Mouse (Mus musculus): Measurements from ENCODE around the gene Galnt6. TPM values are rescaled to one million over a fixed set of nuclear protein-coding genes. Genes with fewer than 3 reads are reported as not detected.

The Galnt6 gene
- polyA plus RNA-seq, 1 experiment from 2014 or later = 0.08 TPM

DNA sequence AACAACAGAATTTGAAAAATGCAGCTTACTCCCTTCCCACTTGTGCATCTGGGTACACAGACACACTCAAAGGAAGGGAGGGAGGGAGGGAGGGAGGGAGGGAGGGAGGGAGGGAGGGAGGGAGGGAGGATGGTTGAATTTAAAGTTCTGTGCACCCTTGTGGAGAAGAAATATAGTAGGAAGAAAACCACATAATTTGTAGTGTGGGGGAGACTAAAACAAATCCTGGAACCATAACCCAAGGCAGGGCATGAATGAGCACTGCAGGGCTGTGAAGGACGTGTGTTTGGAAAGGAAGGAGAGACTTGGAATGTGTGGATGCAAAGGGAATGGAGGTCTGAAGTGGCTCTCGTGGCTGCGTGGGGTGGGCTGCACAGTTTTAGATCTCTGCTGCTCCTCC is 53.7 kb downstream of the Galnt6 start:
- H3K4me1 ChIP-seq (ENCODE audit: control insufficient read depth in 2 of 2, insufficient read depth in 2 of 2, low read length in 2 of 2) = peaks cover 9 to 17% of the 10 kb centered on the region in 2 experiments
- H3K9ac ChIP-seq (ENCODE audit: low read length) = no peak overlapping the region
- no peaks in the 10 kb centered on the region for H3K9me3 ChIP-seq (ENCODE audit: control insufficient read depth, low read length)
- no peak overlapping the region for H3K27ac ChIP-seq (replicated peaks in 1 of 2; ENCODE audit: control insufficient read depth in 1 of 2, insufficient read depth in 1 of 2, low read depth in 2 of 2, low read length in 2 of 2)
- H3K4me3 ChIP-seq (ENCODE audit: control insufficient read depth in 1 of 2, insufficient read depth in 1 of 2, low read depth in 1 of 2, low read length in 2 of 2) = no peak overlapping the region
- no peak for ATAC-seq (ENCODE audit: insufficient number of reproducible peaks, insufficient read depth, low FRiP score, low read depth)
- no peaks in the 10 kb centered on the region for H3K27me3 ChIP-seq (ENCODE audit: control insufficient read depth, insufficient read depth, low read length)
- H3K36me3 ChIP-seq (ENCODE audit: control insufficient read depth, insufficient read depth, low read length) = no peaks in the 10 kb centered on the region
- no peak overlapping the region for H3K4me2 ChIP-seq (ENCODE audit: low read length)
- WGBS = 36% methylated on average over 3 of the region's 3 CpGs

DNA sequence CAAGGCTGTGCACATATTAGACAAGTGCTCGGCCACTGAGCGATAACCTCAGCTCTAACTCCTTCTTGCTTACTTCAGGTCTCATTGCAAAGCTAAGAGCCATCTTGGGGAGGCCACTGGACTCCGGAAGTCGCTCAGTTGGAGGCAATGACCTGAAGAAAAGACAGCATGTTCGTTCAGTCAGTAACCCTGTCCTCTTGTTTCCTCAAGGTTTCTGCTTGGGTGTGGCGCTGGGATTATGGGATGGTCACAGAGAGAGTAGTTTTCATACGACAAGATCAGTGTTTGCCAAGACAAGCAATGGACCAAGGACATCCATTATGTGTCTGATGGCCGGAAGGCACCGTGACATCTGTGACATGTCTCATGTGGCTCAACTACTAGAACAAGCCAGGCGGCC is 54.6 kb downstream of the Galnt6 start:
- Histone ChIP-seq H3K27me3 (ENCODE audit: control insufficient read depth, insufficient read depth, low read length) (no peaks in the 10 kb centered on the region), H3K4me1 (ENCODE audit: control insufficient read depth in 2 of 2, insufficient read depth in 2 of 2, low read length in 2 of 2) (peaks cover 9 to 17% of the 10 kb centered on the region in 2 experiments), H3K4me2 (ENCODE audit: low read length) (no peak overlapping the region), H3K9ac (ENCODE audit: low read length) (no peak overlapping the region), H3K4me3 (ENCODE audit: control insufficient read depth in 1 of 2, insufficient read depth in 1 of 2, low read depth in 1 of 2, low read length in 2 of 2) (no peak overlapping the region), H3K9me3 (ENCODE audit: control insufficient read depth, low read length) (no peaks in the 10 kb centered on the region), H3K36me3 (ENCODE audit: control insufficient read depth, insufficient read depth, low read length) (no peaks in the 10 kb centered on the region), H3K27ac (replicated peaks in 1 of 2; ENCODE audit: control insufficient read depth in 1 of 2, insufficient read depth in 1 of 2, low read depth in 2 of 2, low read length in 2 of 2) (peak overlapping the region; percentile 30 to 62; a peak in 3 of 4 replicates)
- 83% methylated on average over 10 of the region's 10 CpGs for WGBS
- no peak for ATAC-seq (ENCODE audit: insufficient number of reproducible peaks, insufficient read depth, low FRiP score, low read depth)

DNA sequence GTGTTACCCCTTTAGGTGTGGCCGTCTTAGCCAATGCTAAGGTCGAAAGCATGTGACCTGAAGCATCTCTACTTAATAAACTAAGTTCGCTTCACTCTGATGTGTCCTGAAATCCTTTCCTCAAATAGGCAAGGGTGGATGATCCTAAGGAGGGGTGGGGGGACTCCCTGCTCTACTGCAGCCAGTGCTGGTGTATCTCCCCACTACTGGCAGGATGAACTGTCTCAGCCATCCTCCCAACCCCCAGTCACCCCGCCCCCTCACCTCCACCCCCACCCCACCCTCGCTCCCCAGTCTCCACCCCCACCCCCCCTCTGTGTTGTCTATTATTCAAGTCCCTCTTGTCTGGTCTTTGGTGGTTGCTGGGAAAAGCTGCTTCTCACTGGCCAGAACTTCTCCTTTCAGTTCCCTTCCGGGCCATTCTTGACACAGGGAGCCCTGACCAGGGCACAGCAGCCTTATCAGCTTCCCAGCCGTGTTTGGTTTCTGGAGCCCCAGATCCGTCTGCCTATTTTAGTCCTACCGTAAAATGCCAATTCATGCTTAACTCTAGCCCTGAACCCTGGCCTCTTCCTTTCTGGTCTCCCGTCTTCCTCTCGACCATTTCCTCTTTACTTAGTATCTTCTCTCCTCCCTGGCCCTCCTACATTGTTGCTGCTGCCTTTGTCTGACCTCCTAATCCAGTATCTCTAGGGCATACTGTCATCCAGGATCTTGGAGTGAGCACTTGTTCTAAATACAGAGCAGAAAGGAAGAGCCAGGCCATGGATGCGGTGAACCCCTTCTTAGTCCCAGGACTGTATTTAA is 55.4 kb downstream of the Galnt6 start:
- H3K27ac ChIP-seq (replicated peaks in 1 of 2; ENCODE audit: control insufficient read depth in 1 of 2, insufficient read depth in 1 of 2, low read depth in 2 of 2, low read length in 2 of 2) = peak overlapping the region; percentile 53 to 62; a peak in 3 of 4 replicates
- H3K4me1 ChIP-seq (ENCODE audit: control insufficient read depth in 2 of 2, insufficient read depth in 2 of 2, low read length in 2 of 2) = peaks cover 9 to 17% of the 10 kb centered on the region in 2 experiments
- ATAC-seq (ENCODE audit: insufficient number of reproducible peaks, insufficient read depth, low FRiP score, low read depth) = peak; percentile 40
- no peaks in the 10 kb centered on the region for H3K27me3 ChIP-seq (ENCODE audit: control insufficient read depth, insufficient read depth, low read length)
- H3K4me3 ChIP-seq (ENCODE audit: control insufficient read depth in 1 of 2, insufficient read depth in 1 of 2, low read depth in 1 of 2, low read length in 2 of 2) = no peak overlapping the region
- H3K36me3 ChIP-seq (ENCODE audit: control insufficient read depth, insufficient read depth, low read length) = no peaks in the 10 kb centered on the region
- WGBS = 22% methylated on average over 11 of the region's 12 CpGs
- peak overlapping the region; percentile 30; the same call in 1 of the 2 replicates for H3K9ac ChIP-seq (ENCODE audit: low read length)
- no peaks in the 10 kb centered on the region for H3K9me3 ChIP-seq (ENCODE audit: control insufficient read depth, low read length)
- peak overlapping the region; percentile 44 for H3K4me2 ChIP-seq (ENCODE audit: low read length)

DNA sequence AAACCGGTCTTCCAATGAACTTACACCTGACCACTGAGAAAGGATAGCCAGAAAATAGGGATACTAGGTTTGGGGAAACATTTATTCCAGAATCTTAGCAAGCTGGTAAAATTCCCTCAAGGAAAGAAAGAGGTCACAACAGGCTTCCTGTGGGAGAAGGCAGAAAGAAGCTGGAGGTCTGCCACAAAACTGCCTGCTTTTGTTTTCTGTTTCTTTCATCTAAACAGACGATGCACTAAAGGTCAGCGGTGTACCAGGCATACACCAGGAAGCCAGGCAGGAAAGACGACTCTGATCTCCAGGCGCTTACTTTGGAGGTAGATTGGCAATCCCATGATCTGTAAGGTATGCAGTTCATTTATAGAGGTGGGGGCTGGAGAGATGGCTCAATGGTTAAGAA is 58.3 kb downstream of the Galnt6 start:
- WGBS = 69% methylated on average over 5 of the region's 5 CpGs
- peaks cover 18 to 36% of the 10 kb centered on the region in 2 experiments for H3K4me1 ChIP-seq (ENCODE audit: control insufficient read depth in 2 of 2, insufficient read depth in 2 of 2, low read length in 2 of 2)

DNA sequence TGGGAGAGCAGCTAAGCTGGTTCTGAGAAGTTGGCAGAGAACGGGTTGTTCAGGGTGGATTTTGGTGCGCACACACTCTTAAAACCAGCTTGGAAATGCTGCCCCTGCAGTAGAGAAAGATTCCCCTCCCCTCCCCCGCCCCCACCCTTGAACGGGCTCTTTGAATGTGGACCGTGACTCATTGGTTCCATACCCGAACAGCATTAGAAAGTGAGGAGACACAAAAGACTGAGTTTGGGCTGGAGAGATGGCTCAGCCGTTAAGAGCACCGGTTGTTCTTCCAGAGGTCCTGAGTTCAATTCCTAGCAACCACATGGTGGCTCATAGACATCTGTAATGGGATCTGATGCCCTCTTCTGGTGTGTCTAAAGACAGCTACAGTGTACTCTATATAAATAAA is 59.2 kb downstream of the Galnt6 start:
- no peak for ATAC-seq (ENCODE audit: insufficient number of reproducible peaks, insufficient read depth, low FRiP score, low read depth)
- Histone ChIP-seq H3K9me3 (ENCODE audit: control insufficient read depth, low read length) (no peaks in the 10 kb centered on the region), H3K27me3 (ENCODE audit: control insufficient read depth, insufficient read depth, low read length) (no peaks in the 10 kb centered on the region), H3K4me3 (ENCODE audit: control insufficient read depth in 1 of 2, insufficient read depth in 1 of 2, low read depth in 1 of 2, low read length in 2 of 2) (no peak overlapping the region), H3K4me2 (ENCODE audit: low read length) (no peak overlapping the region), H3K36me3 (ENCODE audit: control insufficient read depth, insufficient read depth, low read length) (no peaks in the 10 kb centered on the region), H3K27ac (replicated peaks in 1 of 2; ENCODE audit: control insufficient read depth in 1 of 2, insufficient read depth in 1 of 2, low read depth in 2 of 2, low read length in 2 of 2) (no peak overlapping the region), H3K9ac (ENCODE audit: low read length) (no peak overlapping the region), H3K4me1 (ENCODE audit: control insufficient read depth in 2 of 2, insufficient read depth in 2 of 2, low read length in 2 of 2) (peaks cover 18 to 35% of the 10 kb centered on the region in 2 experiments)
- WGBS = 83% methylated on average over 8 of the region's 8 CpGs

More for the DNA sequence above, 58.3 kb downstream of the Galnt6 start:
- Histone ChIP-seq H3K4me3 (ENCODE audit: control insufficient read depth in 1 of 2, insufficient read depth in 1 of 2, low read depth in 1 of 2, low read length in 2 of 2) (no peak overlapping the region), H3K4me2 (ENCODE audit: low read length) (no peak overlapping the region), H3K27me3 (ENCODE audit: control insufficient read depth, insufficient read depth, low read length) (no peaks in the 10 kb centered on the region), H3K9me3 (ENCODE audit: control insufficient read depth, low read length) (no peaks in the 10 kb centered on the region), H3K36me3 (ENCODE audit: control insufficient read depth, insufficient read depth, low read length) (no peaks in the 10 kb centered on the region), H3K9ac (ENCODE audit: low read length) (no peak overlapping the region), H3K27ac (replicated peaks in 1 of 2; ENCODE audit: control insufficient read depth in 1 of 2, insufficient read depth in 1 of 2, low read depth in 2 of 2, low read length in 2 of 2) (no peak overlapping the region)
- ATAC-seq (ENCODE audit: insufficient number of reproducible peaks, insufficient read depth, low FRiP score, low read depth) = no peak

DNA sequence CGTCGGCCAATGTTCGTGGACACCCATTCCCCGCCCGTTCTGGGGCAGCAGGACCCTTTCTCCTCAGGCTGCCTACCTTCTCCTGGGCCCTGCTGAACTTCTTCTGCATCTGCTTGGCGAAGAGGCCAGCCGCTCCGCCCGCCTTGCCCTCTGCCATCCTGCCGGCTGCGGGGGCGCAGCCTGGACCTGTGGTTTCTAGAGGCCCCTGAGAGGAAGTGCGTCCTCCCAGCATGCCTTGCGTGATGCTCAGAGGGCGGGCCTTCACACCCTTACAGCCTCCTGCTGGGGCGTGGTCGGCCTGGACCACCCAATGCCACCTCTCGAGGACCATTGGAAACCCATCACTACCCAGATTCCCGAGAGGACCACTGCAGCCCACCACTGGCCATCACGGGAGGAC is 59.8 kb downstream of the Galnt6 start, which contains the start of gene Bin2:
Gene Bin2 (minus strand): TSS at position 217 of the 400 bp plus-strand sequence.
- 74% methylated on average over 20 of the region's 20 CpGs for WGBS
- no peak within 1 kb of the TSS for H3K9ac ChIP-seq (ENCODE audit: low read length)
- no peak within 1 kb of the TSS for H3K4me2 ChIP-seq (ENCODE audit: low read length)
- no peak within 1 kb of the TSS for H3K27ac ChIP-seq (replicated peaks in 1 of 2; ENCODE audit: control insufficient read depth in 1 of 2, insufficient read depth in 1 of 2, low read depth in 2 of 2, low read length in 2 of 2)
- H3K4me3 ChIP-seq (ENCODE audit: control insufficient read depth in 1 of 2, insufficient read depth in 1 of 2, low read depth in 1 of 2, low read length in 2 of 2) = no peak within 1 kb of the TSS
- no peaks in the 10 kb centered on the region for H3K9me3 ChIP-seq (ENCODE audit: control insufficient read depth, low read length)
- no peak for ATAC-seq (ENCODE audit: insufficient number of reproducible peaks, insufficient read depth, low FRiP score, low read depth)
- no peaks in the 10 kb centered on the region for H3K36me3 ChIP-seq (ENCODE audit: control insufficient read depth, insufficient read depth, low read length)
- H3K27me3 ChIP-seq (ENCODE audit: control insufficient read depth, insufficient read depth, low read length) = no peaks in the 10 kb centered on the region
- H3K4me1 ChIP-seq (ENCODE audit: control insufficient read depth in 2 of 2, insufficient read depth in 2 of 2, low read length in 2 of 2) = peaks cover 16 to 30% of the 10 kb centered on the region in 2 experiments

DNA sequence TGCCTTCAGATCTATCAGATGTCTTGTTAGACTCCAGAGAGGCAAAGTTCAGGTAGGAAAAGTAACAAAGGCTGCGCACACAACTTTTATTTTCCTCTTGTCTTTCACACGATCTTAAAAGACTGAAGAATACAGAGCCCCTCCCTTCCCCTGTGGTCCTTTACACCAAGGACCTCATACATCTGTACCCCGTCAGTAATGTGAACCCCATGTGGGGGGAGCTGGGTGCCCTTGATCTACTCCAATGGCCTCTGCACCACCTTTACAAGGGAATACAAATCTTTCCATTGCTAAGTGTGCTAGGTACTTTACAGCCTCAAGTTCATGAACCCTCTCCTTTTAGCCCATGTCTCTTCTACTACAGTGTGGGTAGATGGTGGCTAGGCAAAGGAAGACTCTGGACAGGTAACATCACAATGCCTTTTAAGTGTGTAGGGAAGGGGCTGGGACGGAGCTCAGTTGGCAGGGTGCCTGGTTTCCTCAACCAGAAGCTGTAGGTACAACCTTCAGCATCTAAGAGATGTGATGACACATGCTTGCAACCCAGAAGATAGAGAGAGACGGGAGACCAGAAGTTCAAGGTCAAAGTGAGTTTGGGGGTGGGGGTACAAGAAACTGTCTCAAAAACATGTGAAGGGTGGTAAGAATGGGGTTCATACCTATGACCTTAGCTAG is 61.2 kb downstream of the Galnt6 start:
- Histone ChIP-seq H3K4me2 (ENCODE audit: low read length) (no peak overlapping the region), H3K36me3 (ENCODE audit: control insufficient read depth, insufficient read depth, low read length) (no peaks in the 10 kb centered on the region), H3K4me1 (ENCODE audit: control insufficient read depth in 2 of 2, insufficient read depth in 2 of 2, low read length in 2 of 2) (peaks cover 9 to 19% of the 10 kb centered on the region in 2 experiments), H3K27me3 (ENCODE audit: control insufficient read depth, insufficient read depth, low read length) (no peaks in the 10 kb centered on the region), H3K4me3 (ENCODE audit: control insufficient read depth in 1 of 2, insufficient read depth in 1 of 2, low read depth in 1 of 2, low read length in 2 of 2) (no peak overlapping the region), H3K27ac (replicated peaks in 1 of 2; ENCODE audit: control insufficient read depth in 1 of 2, insufficient read depth in 1 of 2, low read depth in 2 of 2, low read length in 2 of 2) (no peak overlapping the region), H3K9ac (ENCODE audit: low read length) (no peak overlapping the region), H3K9me3 (ENCODE audit: control insufficient read depth, low read length) (no peaks in the 10 kb centered on the region)
- no peak for ATAC-seq (ENCODE audit: insufficient number of reproducible peaks, insufficient read depth, low FRiP score, low read depth)
- WGBS = 62% methylated on average over 5 of the region's 5 CpGs
